Mouse (Mus musculus): Measurements from ENCODE around the gene Cacna2d3.

Cacna2d3 gene

GRCm38 (mm10) chr14:29334897-29335296, 386.8 kb downstream of the Cacna2d3 start:
- in situ Hi-C loops (cut with MboI; ENCODE audit: low pct_unique_long_range_greater_than_20kb in 1 of 2, low sequenced_read_pairs in 2 of 2, unreplicated experiment in 1 of 2) = no loop called here

GRCm38 (mm10) chr14:29334216-29334615, 387.4 kb downstream of the Cacna2d3 start:
- in situ Hi-C loops (cut with MboI; ENCODE audit: low pct_unique_long_range_greater_than_20kb in 1 of 2, low sequenced_read_pairs in 2 of 2, unreplicated experiment in 1 of 2) = no loop called here

DNA sequence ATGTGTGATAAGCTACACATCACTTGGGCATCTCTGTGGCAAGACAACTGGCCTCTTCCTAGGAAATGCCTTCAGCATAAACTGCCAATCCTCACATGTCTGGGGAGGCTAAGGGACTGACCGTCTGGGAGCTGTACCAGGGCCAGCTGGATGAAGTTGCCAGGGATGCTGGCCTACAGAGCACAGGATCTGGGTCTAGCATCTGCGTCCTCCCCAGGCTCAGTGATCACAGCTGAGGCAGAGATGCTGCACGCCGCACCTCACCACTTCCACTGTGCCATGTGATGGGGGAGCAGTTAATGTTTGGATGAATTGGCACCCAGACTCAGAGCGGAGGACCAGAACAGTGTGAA, 397.3 kb downstream of the Cacna2d3 start:
- in situ Hi-C loops (cut with MboI; ENCODE audit: low pct_unique_long_range_greater_than_20kb in 1 of 2, low sequenced_read_pairs in 2 of 2, unreplicated experiment in 1 of 2) = loop anchor here in 1 of 2 experiments (10.0 to 25.0 kb wide), 2 partner anchors 120 to 613 kb away; no protein-coding TSS in a partner anchor

- in situ Hi-C loops (cut with MboI; ENCODE audit: low pct_unique_long_range_greater_than_20kb in 1 of 2, low sequenced_read_pairs in 2 of 2, unreplicated experiment in 1 of 2) = loop anchor here in 1 of 2 experiments (10.0 to 25.0 kb wide), 2 partner anchors 121 to 613 kb away; no protein-coding TSS in a partner anchor
Measured at GRCm38 (mm10) chr14:29323718-29324429, 397.8 kb downstream of the Cacna2d3 start.

DNA sequence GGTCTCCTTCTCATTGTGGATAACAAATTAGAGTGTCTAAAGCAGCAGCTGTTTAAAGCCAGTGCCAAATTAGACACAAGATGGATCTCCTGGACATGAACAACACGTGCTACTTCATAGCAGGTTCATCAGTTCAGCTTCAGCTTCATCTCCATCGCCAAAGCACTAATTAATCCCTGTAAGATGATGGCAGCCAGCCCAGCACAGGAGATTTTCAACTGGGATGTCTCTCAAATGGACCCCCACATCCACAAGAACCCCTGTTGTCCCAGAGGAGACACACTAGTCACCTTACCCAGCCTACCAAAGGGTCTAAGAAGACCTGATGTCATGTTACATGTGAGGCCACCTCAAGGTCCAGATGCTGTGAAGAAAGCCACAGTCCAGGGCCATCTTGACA, 408.2 kb downstream of the Cacna2d3 start:
- in situ Hi-C loops (cut with MboI; ENCODE audit: low pct_unique_long_range_greater_than_20kb in 1 of 2, low sequenced_read_pairs in 2 of 2, unreplicated experiment in 1 of 2) = loop anchor here in 1 of 2 experiments (25.0 kb wide), 1 partner anchor 624 kb away; no protein-coding TSS in a partner anchor

DNA sequence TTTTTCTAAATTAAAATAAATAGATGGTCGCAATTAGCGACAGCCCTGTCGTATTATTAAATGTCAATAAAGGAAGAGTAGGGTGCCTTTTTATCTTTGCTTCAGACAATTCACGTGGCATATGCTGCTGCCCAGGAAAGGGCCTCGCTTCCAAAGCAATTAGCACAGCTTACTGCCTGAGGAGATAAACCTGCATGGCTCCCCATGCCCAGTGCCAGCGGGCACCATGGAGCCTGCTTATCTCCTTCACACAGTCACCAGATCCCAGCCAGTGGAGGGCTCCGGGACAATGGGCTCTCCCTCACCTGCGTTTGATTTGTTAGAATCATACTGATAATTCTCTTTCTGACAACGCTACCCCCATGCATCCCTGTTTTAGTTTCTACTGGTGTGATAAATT, 416.0 kb downstream of the Cacna2d3 start:
- in situ Hi-C loops (cut with MboI; ENCODE audit: low pct_unique_long_range_greater_than_20kb in 1 of 2, low sequenced_read_pairs in 2 of 2, unreplicated experiment in 1 of 2) = loop anchor here in 1 of 2 experiments (25.0 kb wide), 1 partner anchor 632 kb away; no protein-coding TSS in a partner anchor

GRCm38 (mm10) chr14:29296185-29296754, 425.4 kb downstream of the Cacna2d3 start:
- in situ Hi-C loops (cut with MboI; ENCODE audit: low pct_unique_long_range_greater_than_20kb in 1 of 2, low sequenced_read_pairs in 2 of 2, unreplicated experiment in 1 of 2) = no loop called here

GRCm38 (mm10) chr14:29278901-29279300, 442.8 kb downstream of the Cacna2d3 start:
- in situ Hi-C loops (cut with MboI; ENCODE audit: low pct_unique_long_range_greater_than_20kb in 1 of 2, low sequenced_read_pairs in 2 of 2, unreplicated experiment in 1 of 2) = no loop called here

- in situ Hi-C loops (cut with MboI; ENCODE audit: low pct_unique_long_range_greater_than_20kb in 1 of 2, low sequenced_read_pairs in 2 of 2, unreplicated experiment in 1 of 2) = no loop called here
Measured at GRCm38 (mm10) chr14:29278401-29278800, 443.3 kb downstream of the Cacna2d3 start.

DNA sequence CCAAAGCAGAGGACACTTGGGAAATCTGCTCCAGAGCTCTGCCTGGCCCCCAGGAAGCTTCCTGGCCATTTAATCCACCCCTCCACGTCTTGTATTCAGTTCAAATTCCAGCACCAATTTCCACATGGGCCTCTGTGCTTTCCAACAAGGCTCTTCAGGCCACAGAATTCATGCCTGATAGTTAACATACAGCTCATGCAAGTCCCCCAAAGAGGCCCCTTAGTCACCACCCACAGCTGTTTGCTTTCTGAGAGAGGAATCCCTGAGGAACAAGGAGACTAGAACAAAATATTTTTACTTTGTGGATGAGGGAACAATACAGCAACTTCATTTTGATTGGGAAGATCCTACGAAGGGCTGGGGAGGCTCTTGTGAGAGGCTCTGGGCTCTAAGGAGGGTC, 444.0 kb downstream of the Cacna2d3 start:
- in situ Hi-C loops (cut with MboI; ENCODE audit: low pct_unique_long_range_greater_than_20kb in 1 of 2, low sequenced_read_pairs in 2 of 2, unreplicated experiment in 1 of 2) = no loop called here

DNA sequence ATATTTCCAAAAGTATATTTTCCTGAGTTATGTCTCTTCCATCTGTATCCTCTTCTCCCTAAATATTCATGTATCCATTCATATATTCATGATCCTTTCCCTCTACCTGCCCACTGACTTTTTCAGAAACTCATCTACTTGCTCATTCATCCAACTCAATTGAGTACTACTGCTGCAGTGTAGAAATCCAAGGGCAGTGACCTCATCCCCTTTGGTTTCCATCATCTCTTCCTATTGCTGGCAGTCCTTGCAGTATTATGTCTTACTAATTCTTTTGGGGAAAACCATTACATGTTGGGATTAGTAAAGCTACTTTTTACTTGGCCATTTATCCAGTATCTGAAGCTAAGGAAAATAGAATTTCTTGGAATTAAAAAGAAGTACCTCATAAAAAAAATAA, 447.8 kb downstream of the Cacna2d3 start:
- in situ Hi-C loops (cut with MboI; ENCODE audit: low pct_unique_long_range_greater_than_20kb in 1 of 2, low sequenced_read_pairs in 2 of 2, unreplicated experiment in 1 of 2) = no loop called here

DNA sequence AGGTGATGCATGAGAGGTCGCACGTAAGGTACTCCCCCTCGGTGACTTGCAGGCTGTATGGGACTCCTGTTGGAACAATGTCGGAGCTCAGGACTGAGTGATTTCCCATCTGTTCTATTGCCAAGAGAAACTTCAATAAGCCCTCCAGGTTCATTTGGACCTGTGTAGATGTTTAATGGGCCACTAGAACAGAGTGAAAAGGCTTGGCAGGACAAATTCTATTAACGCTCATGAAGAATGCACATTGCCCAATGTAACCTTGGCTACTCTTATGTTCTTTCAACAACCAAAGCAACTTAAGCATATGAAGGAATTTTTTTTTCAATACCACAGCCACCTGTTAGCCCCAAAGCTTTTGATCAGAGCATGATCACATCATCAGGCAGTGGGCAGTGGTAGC, 451.1 kb downstream of the Cacna2d3 start:
- in situ Hi-C loops (cut with MboI; ENCODE audit: low pct_unique_long_range_greater_than_20kb in 1 of 2, low sequenced_read_pairs in 2 of 2, unreplicated experiment in 1 of 2) = no loop called here

DNA sequence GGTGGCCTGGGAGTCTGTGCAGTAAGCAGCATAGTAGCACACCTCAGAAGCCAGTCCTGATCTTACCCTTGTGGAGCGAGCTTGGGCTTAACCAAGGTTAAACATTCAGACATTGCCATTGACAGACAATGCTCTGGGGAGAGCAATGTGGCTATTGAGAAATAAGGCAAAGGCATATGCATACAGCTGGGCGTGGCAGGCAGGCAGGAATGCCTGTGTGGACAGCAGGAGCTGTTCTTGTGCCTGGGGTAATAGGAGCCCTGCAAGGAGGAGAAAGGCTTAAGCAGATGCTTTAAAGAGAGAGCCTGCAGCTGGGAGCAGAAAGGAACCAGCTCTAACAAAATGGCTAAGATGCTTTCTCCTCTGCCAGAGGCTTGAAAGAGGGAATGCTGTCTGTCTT, 451.8 kb downstream of the Cacna2d3 start:
- in situ Hi-C loops (cut with MboI; ENCODE audit: low pct_unique_long_range_greater_than_20kb in 1 of 2, low sequenced_read_pairs in 2 of 2, unreplicated experiment in 1 of 2) = no loop called here

DNA sequence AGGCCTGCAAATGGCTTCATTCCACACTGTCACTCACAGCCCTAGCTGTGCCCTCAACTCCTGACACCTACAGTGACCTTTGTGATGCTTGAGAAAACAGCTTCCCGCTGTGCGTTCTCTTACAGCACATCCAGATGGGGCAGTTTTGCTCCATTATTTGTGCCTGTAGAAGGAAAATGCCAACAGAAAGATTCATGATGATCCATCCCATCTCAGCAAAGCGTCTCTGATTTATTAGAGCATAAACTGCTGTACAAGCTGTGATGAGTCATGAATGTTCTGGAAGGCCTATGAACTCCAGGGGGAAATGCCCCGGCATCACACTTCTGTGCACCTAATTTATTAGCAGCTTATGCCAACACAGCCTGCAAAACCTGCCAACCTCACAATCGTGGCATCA, 453.1 kb downstream of the Cacna2d3 start:
- in situ Hi-C loops (cut with MboI; ENCODE audit: low pct_unique_long_range_greater_than_20kb in 1 of 2, low sequenced_read_pairs in 2 of 2, unreplicated experiment in 1 of 2) = no loop called here

DNA sequence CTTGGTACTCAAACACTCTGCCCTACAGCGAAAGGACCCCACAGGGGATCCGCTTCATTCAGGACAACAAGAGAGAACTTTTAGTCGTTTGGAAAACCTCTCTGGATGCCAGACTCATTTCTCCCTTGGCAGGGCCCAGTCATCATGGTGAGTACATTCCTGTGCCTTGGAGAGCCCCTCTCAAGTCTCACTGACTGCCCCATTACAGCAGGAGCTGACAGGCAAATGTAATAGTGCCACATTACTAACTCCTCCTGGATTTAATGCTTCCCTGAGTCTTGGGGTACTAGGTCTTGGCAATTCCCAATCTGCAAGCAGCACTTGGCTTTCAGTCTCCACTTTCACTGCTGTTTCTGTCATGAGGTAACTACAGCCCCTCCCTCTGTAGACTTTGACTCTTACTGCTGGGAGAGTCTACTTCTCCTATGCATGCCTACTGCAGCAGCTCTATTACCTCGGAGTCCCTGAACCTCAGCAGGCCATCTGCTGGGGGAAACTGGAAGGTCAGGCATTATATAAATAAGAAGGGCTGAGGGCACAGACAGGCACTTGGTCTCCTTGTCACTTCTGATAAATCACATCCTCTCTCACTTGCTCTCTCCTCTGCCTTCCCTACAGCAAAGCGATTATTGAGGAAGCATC, 454.3 kb downstream of the Cacna2d3 start:
- in situ Hi-C loops (cut with MboI; ENCODE audit: low pct_unique_long_range_greater_than_20kb in 1 of 2, low sequenced_read_pairs in 2 of 2, unreplicated experiment in 1 of 2) = no loop called here

- in situ Hi-C loops (cut with MboI; ENCODE audit: low pct_unique_long_range_greater_than_20kb in 1 of 2, low sequenced_read_pairs in 2 of 2, unreplicated experiment in 1 of 2) = no loop called here
Measured at GRCm38 (mm10) chr14:29260621-29261020, 461.0 kb downstream of the Cacna2d3 start.

- in situ Hi-C loops (cut with MboI; ENCODE audit: low pct_unique_long_range_greater_than_20kb in 1 of 2, low sequenced_read_pairs in 2 of 2, unreplicated experiment in 1 of 2) = no loop called here
Measured at GRCm38 (mm10) chr14:29243516-29243915, 478.1 kb downstream of the Cacna2d3 start.

GRCm38 (mm10) chr14:29238446-29238845, 483.2 kb downstream of the Cacna2d3 start:
- in situ Hi-C loops (cut with MboI; ENCODE audit: low pct_unique_long_range_greater_than_20kb in 1 of 2, low sequenced_read_pairs in 2 of 2, unreplicated experiment in 1 of 2) = no loop called here

DNA sequence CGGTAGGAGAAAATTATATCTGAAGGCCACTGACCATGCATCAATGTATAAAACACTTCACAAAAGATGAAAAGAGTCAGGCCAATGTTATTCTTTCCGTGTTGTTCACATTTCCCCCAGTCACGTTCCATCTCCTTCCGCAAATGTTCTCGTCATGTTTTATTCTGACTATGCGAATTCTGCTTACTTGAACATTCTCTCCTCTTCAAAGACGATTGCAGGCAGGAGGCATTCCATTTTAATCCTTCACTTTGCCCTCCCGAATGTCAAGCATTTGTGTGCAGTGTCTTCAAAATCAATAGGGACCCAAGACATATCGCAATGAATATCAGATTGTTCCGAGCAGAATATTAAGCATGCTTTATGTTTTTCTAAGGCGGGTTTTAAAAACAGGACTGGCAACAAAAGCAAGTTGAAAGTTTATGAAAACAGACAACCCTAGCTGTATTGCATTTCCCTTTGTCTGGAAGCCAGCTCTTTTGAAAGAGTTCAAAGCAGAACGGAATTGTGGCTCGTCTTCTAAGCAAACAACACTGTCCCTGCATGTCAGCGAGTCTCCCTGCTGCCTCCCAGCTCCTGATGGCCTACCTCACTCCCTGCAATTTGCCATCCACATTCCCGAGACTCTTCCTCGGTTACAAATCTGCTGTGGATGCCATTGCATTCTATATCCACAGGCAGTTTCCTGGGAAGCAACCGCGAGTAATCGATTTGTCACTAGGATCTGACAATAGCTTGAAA, 492.5 kb downstream of the Cacna2d3 start:
- in situ Hi-C loops (cut with MboI; ENCODE audit: low pct_unique_long_range_greater_than_20kb in 1 of 2, low sequenced_read_pairs in 2 of 2, unreplicated experiment in 1 of 2) = no loop called here
